Mouse (Mus musculus): ENCODE results near the gene Rpl24. TPM values are rescaled to one million over a fixed set of nuclear protein-coding genes. Genes with fewer than 3 reads are reported as not detected.
"Not testable (repeated sequence)": the region's sequence is repeated elsewhere in the genome, so short reads cannot be mapped to it uniquely, and the experiment has no call there.

Rpl24 gene
- polyA plus RNA-seq, 1 experiment: 226 TPM

DNA sequence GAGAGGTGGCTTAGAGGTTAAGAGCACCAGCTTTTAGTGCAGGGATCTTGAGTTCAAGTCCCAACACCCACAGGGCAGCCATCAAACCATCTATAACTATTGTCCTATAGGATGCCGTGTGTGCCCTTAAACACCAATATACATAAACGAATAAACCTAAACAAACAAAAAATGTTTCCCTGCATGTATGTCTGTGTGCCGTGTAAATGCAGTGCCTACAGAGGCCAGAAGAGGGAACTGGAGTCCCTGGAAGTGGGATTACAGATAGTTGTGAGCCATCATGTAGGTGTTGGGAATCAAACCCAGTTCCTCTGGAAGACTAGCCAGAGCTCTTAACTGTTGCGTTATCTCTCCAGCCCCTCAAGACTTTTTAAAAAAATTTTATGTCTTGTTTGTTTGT is 25.3 kb upstream of the Rpl24 start:
- 0 out of 2 replicates have a peak, but pooled peaks cover 2% of the 10 kb centered on the region for H3K4me1 ChIP-seq (ENCODE audit: control insufficient read depth, insufficient read depth, low read length)
- no peak overlapping the region for H3K27ac ChIP-seq (ENCODE audit: insufficient read depth, low read depth, low read length)
- TF ChIP-seq CTCF (conservative IDR thresholded peaks at IDR 0.05; ENCODE audit: insufficient read depth, insufficient read length, low read depth, low read length): no peak
- no peak for TF ChIP-seq POLR2A (IDR thresholded peaks at IDR 0.05; ENCODE audit: low read depth, low read length)
- H3K36me3 ChIP-seq (ENCODE audit: control insufficient read depth, insufficient read depth, low read length): no peaks in the 10 kb centered on the region
- WGBS: 92% methylated on average over 4 of the region's 4 CpGs
- H3K4me3 ChIP-seq (ENCODE audit: insufficient read depth, low read depth, low read length): no peak overlapping the region
- no peak for DNase-seq
- H3K27me3 ChIP-seq (replicated peaks; ENCODE audit: control insufficient read depth, insufficient read depth, low read length): no peaks in the 10 kb centered on the region

DNA sequence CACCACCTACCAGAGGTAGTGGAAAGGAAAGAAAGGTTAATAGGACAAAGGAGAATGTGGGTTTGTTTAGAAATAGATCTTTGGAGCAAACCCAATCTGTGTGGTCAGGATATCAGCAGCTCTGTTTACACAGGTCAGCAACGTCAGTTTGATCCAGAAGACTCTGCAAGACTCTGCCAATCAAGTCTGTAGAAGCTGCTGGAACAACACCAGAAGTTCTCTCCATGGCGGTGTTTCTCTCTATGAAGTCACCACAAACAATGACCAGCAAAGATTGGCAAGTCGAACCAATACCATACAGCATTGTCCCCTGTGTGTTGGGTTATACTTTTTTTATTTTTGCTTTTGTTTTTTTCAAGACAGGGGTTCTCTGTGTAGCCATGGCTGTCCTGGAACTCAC is 18.8 kb upstream of the Rpl24 start:
- no peaks in the 10 kb centered on the region for H3K4me1 ChIP-seq (ENCODE audit: control insufficient read depth, insufficient read depth, low read length)
- no peak for DNase-seq
- H3K4me3 ChIP-seq (ENCODE audit: insufficient read depth, low read depth, low read length): no peak overlapping the region
- no peak overlapping the region for H3K27ac ChIP-seq (ENCODE audit: insufficient read depth, low read depth, low read length)
- TF ChIP-seq POLR2A (IDR thresholded peaks at IDR 0.05; ENCODE audit: low read depth, low read length) (no peak), CTCF (conservative IDR thresholded peaks at IDR 0.05; ENCODE audit: insufficient read depth, insufficient read length, low read depth, low read length) (no peak)
- H3K27me3 ChIP-seq (replicated peaks; ENCODE audit: control insufficient read depth, insufficient read depth, low read length): no peaks in the 10 kb centered on the region
- no peaks in the 10 kb centered on the region for H3K36me3 ChIP-seq (ENCODE audit: control insufficient read depth, insufficient read depth, low read length)
- 78% methylated on average over 3 of the region's 3 CpGs for WGBS

DNA sequence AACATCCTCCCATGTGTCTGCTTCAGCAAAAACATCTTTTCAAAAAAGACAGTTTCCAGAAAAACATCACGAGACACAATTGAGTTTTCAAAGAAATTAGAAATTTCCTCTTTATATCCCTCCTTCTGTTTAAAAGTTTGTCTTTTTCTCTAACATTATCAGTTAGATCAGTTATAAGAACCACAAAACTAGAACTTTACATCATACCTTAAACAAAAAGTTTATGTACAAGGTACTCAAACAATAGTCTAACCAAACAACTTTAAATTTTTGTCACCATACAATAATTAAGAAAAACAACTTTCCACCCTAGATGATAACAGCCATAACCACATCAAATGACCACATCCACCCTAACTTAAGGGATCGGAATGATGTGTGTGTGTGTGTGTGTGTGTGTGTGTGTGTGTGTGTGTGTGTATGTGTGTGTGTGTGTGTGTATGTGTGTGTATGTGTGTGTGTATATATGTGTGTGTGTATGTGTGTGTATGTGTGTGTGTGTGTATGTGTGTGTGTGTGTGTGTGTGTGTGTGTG is 18.1 kb upstream of the Rpl24 start:
- not testable (repeated sequence) for H3K27ac ChIP-seq (ENCODE audit: insufficient read depth, low read depth, low read length); H3K4me1 ChIP-seq (ENCODE audit: control insufficient read depth, insufficient read depth, low read length); H3K4me3 ChIP-seq (ENCODE audit: insufficient read depth, low read depth, low read length); H3K36me3 ChIP-seq (ENCODE audit: control insufficient read depth, insufficient read depth, low read length); H3K27me3 ChIP-seq (replicated peaks; ENCODE audit: control insufficient read depth, insufficient read depth, low read length); DNase-seq
- WGBS: 81% methylated on average over 2 of the region's 2 CpGs

DNA sequence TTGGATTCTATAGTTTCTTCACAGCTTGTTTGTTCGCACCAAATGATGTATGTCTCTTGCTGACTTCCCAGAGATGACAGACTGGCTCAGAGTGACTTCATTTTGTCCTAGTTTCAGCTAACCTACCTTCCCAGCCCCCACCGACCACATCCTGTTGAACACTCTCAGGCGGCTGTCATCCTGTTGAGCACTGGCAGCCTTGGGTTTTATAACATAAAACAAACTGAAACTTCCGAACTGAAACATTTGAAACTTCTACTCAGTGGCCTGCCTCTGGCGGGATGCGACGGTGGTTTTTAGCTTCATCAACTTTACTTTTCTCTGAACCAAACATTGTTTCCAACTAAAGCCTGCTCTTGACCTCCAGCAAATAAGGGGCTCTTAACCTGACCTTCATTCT is 17.1 kb upstream of the Rpl24 start:
- Histone ChIP-seq H3K4me3 (ENCODE audit: insufficient read depth, low read depth, low read length) (no peak overlapping the region), H3K27ac (ENCODE audit: insufficient read depth, low read depth, low read length) (no peak overlapping the region), H3K4me1 (ENCODE audit: control insufficient read depth, insufficient read depth, low read length) (no peaks in the 10 kb centered on the region), H3K36me3 (ENCODE audit: control insufficient read depth, insufficient read depth, low read length) (no peaks in the 10 kb centered on the region), H3K27me3 (replicated peaks; ENCODE audit: control insufficient read depth, insufficient read depth, low read length) (no peaks in the 10 kb centered on the region)
- 43% methylated on average over 7 of the region's 7 CpGs for WGBS
- DNase-seq: peak; percentile 29
- TF ChIP-seq CTCF (conservative IDR thresholded peaks at IDR 0.05; ENCODE audit: insufficient read depth, insufficient read length, low read depth, low read length) (no peak), POLR2A (IDR thresholded peaks at IDR 0.05; ENCODE audit: low read depth, low read length) (no peak)

DNA sequence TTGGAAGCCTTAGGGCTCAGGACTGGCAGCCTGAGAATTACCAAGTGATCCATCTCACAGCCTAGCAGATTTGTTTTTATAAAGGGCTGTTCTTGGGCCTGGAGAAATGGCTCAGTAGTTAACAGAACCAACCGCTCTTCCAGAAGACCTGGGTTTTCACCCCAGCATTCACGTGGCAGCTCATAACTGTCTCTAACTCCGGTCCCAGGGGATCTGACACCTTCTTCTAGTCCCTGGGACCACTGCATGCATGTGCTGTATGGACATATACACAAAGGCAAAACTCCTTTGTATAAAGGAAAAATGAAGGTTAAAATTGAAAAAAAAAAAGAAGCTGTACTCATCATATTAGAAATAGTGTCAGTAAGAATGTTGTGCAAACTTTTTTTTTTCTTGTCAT is 15.6 kb upstream of the Rpl24 start:
- no peak for DNase-seq
- Histone ChIP-seq H3K27ac (ENCODE audit: insufficient read depth, low read depth, low read length) (no peak overlapping the region), H3K4me3 (ENCODE audit: insufficient read depth, low read depth, low read length) (no peak overlapping the region), H3K36me3 (ENCODE audit: control insufficient read depth, insufficient read depth, low read length) (no peaks in the 10 kb centered on the region), H3K27me3 (replicated peaks; ENCODE audit: control insufficient read depth, insufficient read depth, low read length) (no peaks in the 10 kb centered on the region), H3K4me1 (ENCODE audit: control insufficient read depth, insufficient read depth, low read length) (no peaks in the 10 kb centered on the region)
- TF ChIP-seq CTCF (conservative IDR thresholded peaks at IDR 0.05; ENCODE audit: insufficient read depth, insufficient read length, low read depth, low read length) (no peak), POLR2A (IDR thresholded peaks at IDR 0.05; ENCODE audit: low read depth, low read length) (no peak)
- WGBS: 66% methylated on average over 3 of the region's 3 CpGs

DNA sequence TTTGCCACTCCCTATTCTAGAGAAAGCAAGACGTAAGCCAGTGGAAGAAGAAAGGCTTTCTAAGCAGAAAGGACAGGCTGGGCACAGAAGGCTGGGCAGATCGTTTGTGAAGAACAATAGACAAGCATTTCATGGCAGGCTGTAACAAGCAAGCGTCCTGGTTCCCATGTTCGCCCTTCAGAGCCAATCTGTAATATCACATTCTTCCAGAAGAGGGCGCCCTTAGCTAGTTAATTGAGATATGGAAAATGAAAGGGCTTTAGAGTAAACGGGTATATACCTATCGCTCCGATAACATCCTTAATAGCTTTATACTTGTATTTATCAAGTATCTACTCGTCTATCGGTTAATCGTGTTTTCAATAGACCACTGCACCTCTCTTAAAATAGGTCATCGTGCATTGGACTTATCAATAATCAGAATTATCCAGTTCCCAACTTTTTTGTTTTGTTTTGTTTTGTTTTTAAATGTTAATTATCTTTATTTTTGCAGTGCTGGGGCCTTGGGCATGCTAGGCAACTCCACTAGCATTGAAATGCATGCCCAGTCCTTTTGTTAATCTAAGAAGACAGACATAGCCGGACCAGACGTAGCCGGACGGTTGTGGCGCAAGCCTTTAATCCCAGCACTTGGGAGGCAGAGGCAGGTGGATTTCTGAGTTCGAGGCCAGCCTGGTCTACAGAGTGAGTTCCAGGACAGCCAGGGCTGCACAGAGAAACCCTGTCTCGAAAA is 15.0 kb upstream of the Rpl24 start:
- no peak for TF ChIP-seq POLR2A (IDR thresholded peaks at IDR 0.05; ENCODE audit: low read depth, low read length)
- TF ChIP-seq CTCF (conservative IDR thresholded peaks at IDR 0.05; ENCODE audit: insufficient read depth, insufficient read length, low read depth, low read length): peak; percentile 67
- no peaks in the 10 kb centered on the region for H3K27me3 ChIP-seq (replicated peaks; ENCODE audit: control insufficient read depth, insufficient read depth, low read length)
- no peaks in the 10 kb centered on the region for H3K36me3 ChIP-seq (ENCODE audit: control insufficient read depth, insufficient read depth, low read length)
- no peaks in the 10 kb centered on the region for H3K4me1 ChIP-seq (ENCODE audit: control insufficient read depth, insufficient read depth, low read length)
- 39% methylated on average over 19 of the region's 19 CpGs for WGBS
- no peak overlapping the region for H3K27ac ChIP-seq (ENCODE audit: insufficient read depth, low read depth, low read length)
- DNase-seq: peak; percentile 85
- H3K4me3 ChIP-seq (ENCODE audit: insufficient read depth, low read depth, low read length): no peak overlapping the region

DNA sequence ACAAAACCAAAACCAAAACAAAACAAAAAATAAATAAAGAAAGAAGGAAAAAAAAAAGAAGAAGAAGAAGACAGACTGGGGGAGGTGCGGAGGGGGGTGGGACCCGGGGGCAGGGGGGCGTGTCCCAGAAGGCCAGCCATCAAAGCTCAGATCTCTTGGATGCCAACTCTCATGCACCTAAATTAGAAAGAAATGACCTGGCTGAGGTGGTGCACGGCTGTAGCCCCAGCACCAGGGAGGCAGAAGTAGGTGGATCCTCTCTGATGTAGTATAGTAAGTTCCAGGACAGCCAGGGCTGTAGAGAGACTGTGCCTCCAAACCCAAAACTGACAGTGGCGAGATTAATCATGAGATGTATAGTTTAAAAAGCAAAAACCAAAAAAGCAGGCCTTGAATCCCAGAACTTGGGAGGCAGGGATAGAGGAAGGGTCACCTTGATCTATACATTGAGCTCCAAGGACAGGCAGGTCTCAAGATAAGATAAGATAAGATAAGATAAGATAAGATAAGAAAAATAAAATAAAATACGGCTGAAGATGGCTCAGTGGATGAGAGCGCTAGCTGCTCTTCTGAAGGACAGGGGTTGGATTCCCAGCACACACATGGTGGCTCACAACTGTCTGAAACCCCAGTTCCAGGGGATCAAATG is 14.3 kb upstream of the Rpl24 start:
- H3K4me1 ChIP-seq (ENCODE audit: control insufficient read depth, insufficient read depth, low read length): no peaks in the 10 kb centered on the region
- 76% methylated on average over 7 of the region's 7 CpGs for WGBS
- H3K36me3 ChIP-seq (ENCODE audit: control insufficient read depth, insufficient read depth, low read length): no peaks in the 10 kb centered on the region
- DNase-seq: no peak
- H3K27ac ChIP-seq (ENCODE audit: insufficient read depth, low read depth, low read length): no peak overlapping the region
- TF ChIP-seq POLR2A (IDR thresholded peaks at IDR 0.05; ENCODE audit: low read depth, low read length): no peak
- no peak for TF ChIP-seq CTCF (conservative IDR thresholded peaks at IDR 0.05; ENCODE audit: insufficient read depth, insufficient read length, low read depth, low read length)
- no peaks in the 10 kb centered on the region for H3K27me3 ChIP-seq (replicated peaks; ENCODE audit: control insufficient read depth, insufficient read depth, low read length)
- no peak overlapping the region for H3K4me3 ChIP-seq (ENCODE audit: insufficient read depth, low read depth, low read length)
